Mouse (Mus musculus): Measurements from ENCODE around the gene Gm12394.

GRCm38 (mm10) chr4:42886926-42887325 is 30.4 kb upstream of the Gm12394 start:
- TF ChIP-seq CEBPB (IDR thresholded peaks at IDR 0.05; ENCODE audit: low read depth) = no peak
- no peak for TF ChIP-seq CTCF (IDR thresholded peaks at IDR 0.05; ENCODE audit: control insufficient read depth, insufficient read depth, insufficient read length)
- TF ChIP-seq USF1 (IDR thresholded peaks at IDR 0.05; ENCODE audit: low read depth) = no peak
- TF ChIP-seq MYOD1 (IDR thresholded peaks at IDR 0.05; ENCODE audit: control insufficient read depth, insufficient read length, low read depth) = no peak
